Mouse (Mus musculus): ENCODE measurements at regions not wholly inside any gene's neighbourhood (a gene's known extent, or its start where the extent isn't known, plus 50 kb on each side); places are given as distances from the start of the nearest gene placed in this dataset.

DNA sequence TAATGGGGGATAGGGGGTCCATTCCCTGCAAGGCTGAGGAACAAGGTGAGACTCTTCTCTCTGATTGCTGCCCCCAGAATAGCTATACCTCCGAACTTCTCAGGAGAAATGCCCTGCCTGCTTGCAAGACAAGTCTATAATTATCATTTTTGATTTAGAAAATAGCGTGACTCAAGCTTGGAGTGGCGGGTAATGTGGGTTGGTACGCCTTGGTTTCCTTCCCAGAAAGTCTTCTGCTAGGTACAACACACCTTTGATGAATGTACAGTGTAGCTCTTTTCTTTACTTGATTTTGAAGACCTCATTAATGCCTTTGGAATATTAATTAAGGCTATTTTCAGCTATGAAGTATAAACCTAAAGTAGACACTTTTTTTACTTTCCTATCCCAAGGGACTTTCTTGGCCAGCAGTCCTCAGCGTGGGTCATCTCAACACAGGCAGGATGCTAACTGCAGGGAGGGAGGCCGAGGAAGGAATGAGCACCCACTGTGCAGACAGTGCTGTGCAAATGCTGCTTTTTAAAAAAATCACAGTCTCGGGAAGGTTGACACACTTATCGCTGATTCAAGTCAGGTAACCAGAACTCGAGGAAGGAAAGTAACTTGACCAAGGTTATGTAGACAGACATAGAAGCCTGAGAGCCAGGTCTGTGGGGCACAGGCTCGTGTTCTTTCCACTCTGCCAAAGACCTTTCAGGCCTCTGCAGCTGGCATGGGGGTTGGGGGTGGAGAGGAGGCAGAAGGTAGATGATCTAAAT is 2034.8 kb upstream of the Lrrc6 start:
- 68% methylated on average over 10 of the region's 10 CpGs for WGBS
- no peak for TF ChIP-seq CTCF (IDR thresholded peaks at IDR 0.05; ENCODE audit: control insufficient read depth, insufficient read depth, low read length)
- no peak for TF ChIP-seq POLR2A (IDR thresholded peaks at IDR 0.05; ENCODE audit: borderline replicate concordance, control insufficient read depth, low read depth, low read length)

DNA sequence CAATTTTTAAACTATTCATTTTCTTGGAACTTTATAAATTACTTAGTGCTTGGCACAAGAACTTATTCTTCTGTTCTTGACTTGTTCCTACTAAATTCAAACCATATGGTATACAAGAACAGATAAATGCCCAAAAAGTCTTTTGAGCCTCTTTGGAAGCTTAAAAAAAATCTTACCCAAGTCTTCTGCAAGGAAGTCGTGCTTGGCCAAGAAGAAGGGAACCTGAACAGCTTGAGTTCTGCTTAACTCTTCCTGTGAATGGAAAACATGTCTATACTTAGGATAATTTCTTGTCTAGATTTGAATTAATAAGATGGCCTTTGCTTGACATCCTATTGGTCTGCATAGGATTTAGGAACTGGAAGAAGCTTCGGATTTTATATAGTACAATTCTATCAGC is 2020.0 kb upstream of the Lrrc6 start:
- WGBS, result 63% methylated on average over 2 of the region's 2 CpGs
- no peak overlapping the region for H3K27ac ChIP-seq (ENCODE audit: control insufficient read depth, insufficient read depth, low read depth, low read length, poor library complexity)
- no peak overlapping the region for H3K4me3 ChIP-seq (replicated peaks; ENCODE audit: control insufficient read depth, low read depth, low read length)
- no peaks in the 10 kb centered on the region for H3K4me1 ChIP-seq (ENCODE audit: control insufficient read depth, insufficient read depth, low read length)
- TF ChIP-seq CTCF (IDR thresholded peaks at IDR 0.05; ENCODE audit: control insufficient read depth, insufficient read depth, low read length) (no peak), POLR2A (IDR thresholded peaks at IDR 0.05; ENCODE audit: borderline replicate concordance, control insufficient read depth, low read depth, low read length) (no peak)

More for the DNA sequence above, 2034.8 kb upstream of the Lrrc6 start:
- Histone ChIP-seq H3K4me1 (ENCODE audit: control insufficient read depth, insufficient read depth, low read length) (no peaks in the 10 kb centered on the region), H3K27ac (ENCODE audit: control insufficient read depth, insufficient read depth, low read depth, low read length, poor library complexity) (no peak overlapping the region), H3K4me3 (replicated peaks; ENCODE audit: control insufficient read depth, low read depth, low read length) (no peak overlapping the region)

DNA sequence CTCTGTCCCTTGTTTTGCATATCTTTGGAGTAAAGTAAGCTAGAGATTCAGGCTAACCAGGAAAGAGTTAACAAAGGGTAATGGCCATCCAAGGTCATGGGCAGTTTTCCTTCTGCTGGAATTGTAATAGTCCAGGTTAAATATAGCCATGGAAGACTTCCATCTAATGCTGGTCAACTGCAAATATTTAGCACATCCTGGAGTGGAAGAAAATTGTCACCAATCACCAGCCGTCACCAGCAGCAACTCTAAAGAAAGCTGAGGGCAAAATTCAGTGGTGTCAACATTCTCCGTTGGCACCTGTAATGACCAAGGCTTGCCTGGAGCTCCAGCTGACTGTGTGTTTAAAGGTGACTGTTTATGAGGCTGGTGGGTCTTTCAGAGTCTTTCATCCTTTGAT is 2011.7 kb upstream of the Lrrc6 start:
- Histone ChIP-seq H3K27ac (ENCODE audit: control insufficient read depth, insufficient read depth, low read depth, low read length, poor library complexity) (no peak overlapping the region), H3K4me1 (ENCODE audit: control insufficient read depth, insufficient read depth, low read length) (no peaks in the 10 kb centered on the region), H3K4me3 (replicated peaks; ENCODE audit: control insufficient read depth, low read depth, low read length) (no peak overlapping the region)
- 73% methylated on average over 2 of the region's 2 CpGs for whole genome bisulfite sequencing
- TF ChIP-seq POLR2A (IDR thresholded peaks at IDR 0.05; ENCODE audit: borderline replicate concordance, control insufficient read depth, low read depth, low read length), result no peak
- no peak for TF ChIP-seq CTCF (IDR thresholded peaks at IDR 0.05; ENCODE audit: control insufficient read depth, insufficient read depth, low read length)

DNA sequence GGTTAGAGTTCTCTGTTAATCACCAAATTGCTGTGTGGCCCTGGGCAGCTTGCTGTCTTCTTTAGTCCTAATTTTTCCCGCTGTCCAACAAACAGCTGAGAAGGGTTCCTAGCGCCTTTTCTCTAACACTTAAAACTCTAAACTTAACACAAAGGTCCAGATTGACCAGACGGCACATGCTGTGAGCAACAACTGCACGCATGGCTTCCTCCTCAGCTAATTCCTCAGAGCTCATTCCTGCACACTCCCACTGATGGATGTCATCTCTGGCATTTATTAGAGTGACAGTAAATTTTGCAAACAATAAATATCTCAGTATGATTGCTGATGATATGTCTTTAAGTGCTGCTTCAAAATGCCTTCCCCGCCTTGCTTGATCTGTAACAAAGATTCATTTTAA is 2007.5 kb upstream of the Lrrc6 start:
- no peak overlapping the region for H3K27ac ChIP-seq (ENCODE audit: control insufficient read depth, insufficient read depth, low read depth, low read length, poor library complexity)
- H3K4me3 ChIP-seq (replicated peaks; ENCODE audit: control insufficient read depth, low read depth, low read length), result no peak overlapping the region
- 86% methylated on average over 5 of the region's 5 CpGs for WGBS
- no peaks in the 10 kb centered on the region for H3K4me1 ChIP-seq (ENCODE audit: control insufficient read depth, insufficient read depth, low read length)
- TF ChIP-seq CTCF (IDR thresholded peaks at IDR 0.05; ENCODE audit: control insufficient read depth, insufficient read depth, low read length), result no peak
- no peak for TF ChIP-seq POLR2A (IDR thresholded peaks at IDR 0.05; ENCODE audit: borderline replicate concordance, control insufficient read depth, low read depth, low read length)

DNA sequence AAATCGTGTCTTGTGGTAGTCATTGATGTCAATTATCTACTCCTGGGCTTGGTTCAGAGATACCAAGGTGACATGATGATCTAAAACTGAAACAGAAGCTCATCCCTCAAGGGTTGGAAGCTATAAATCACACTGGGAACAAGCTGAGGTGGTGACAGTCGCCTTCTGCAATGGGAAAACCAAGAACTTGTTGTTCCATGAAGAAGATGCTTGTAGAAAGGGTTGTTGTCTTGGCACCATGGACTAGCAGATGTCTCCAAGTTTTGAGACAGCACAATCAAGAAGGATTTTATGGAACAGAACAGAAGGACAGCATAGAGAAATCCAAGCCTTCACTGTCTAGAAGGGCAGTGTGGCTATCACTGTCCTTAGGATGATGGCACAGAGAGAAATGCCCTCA is 2005.4 kb upstream of the Lrrc6 start:
- no peak overlapping the region for H3K4me3 ChIP-seq (replicated peaks; ENCODE audit: control insufficient read depth, low read depth, low read length)
- 53% methylated on average over 2 of the region's 2 CpGs for WGBS
- no peaks in the 10 kb centered on the region for H3K4me1 ChIP-seq (ENCODE audit: control insufficient read depth, insufficient read depth, low read length)
- TF ChIP-seq CTCF (IDR thresholded peaks at IDR 0.05; ENCODE audit: control insufficient read depth, insufficient read depth, low read length) (no peak), POLR2A (IDR thresholded peaks at IDR 0.05; ENCODE audit: borderline replicate concordance, control insufficient read depth, low read depth, low read length) (no peak)
- H3K27ac ChIP-seq (ENCODE audit: control insufficient read depth, insufficient read depth, low read depth, low read length, poor library complexity), result no peak overlapping the region

DNA sequence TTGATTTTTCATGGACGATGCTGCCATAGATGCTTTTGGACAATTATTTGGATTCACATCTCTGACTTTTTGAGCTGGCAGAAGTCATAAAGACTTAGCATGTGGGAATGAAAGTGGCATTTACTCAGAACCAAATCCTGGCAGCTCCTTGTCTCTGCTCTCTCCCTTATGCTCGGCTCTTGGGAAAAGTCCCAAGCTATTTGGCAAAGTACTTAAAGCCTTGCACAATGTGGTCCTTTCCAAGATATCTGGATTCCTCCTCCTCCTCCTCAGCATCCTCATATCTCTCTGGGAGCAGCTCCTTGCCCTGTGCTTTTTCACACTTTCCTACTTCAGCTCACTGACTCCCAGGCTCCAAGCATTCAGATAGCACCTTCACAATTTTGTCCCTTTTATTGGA is 1995.7 kb upstream of the Lrrc6 start:
- 81% methylated on average over 2 of the region's 2 CpGs for WGBS
- Histone ChIP-seq H3K4me3 (replicated peaks; ENCODE audit: control insufficient read depth, low read depth, low read length) (no peak overlapping the region), H3K4me1 (ENCODE audit: control insufficient read depth, insufficient read depth, low read length) (no peaks in the 10 kb centered on the region), H3K27ac (ENCODE audit: control insufficient read depth, insufficient read depth, low read depth, low read length, poor library complexity) (no peak overlapping the region)
- TF ChIP-seq POLR2A (IDR thresholded peaks at IDR 0.05; ENCODE audit: borderline replicate concordance, control insufficient read depth, low read depth, low read length) (no peak), CTCF (IDR thresholded peaks at IDR 0.05; ENCODE audit: control insufficient read depth, insufficient read depth, low read length) (no peak)

DNA sequence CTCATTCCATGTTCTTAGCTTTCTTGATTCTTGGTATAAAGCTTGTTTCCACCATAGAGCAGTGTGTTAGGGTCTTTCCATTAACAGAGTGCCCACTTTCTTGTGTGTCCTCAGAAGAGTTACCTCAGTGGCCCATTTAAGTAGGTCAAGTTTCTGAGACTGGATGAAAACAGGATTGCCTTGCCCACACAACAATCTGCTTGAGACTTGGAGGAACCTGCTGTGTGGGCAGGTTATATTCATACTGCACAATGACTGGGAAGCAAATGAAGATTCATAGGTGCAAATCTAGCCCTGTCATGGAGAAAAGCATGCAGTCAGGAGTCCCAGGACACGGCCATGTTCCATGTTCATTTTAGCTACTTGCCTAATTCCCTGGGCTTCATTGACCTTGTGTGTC is 1984.1 kb upstream of the Lrrc6 start:
- 74% methylated on average over 1 of the region's 1 CpGs for WGBS
- H3K4me1 ChIP-seq (ENCODE audit: control insufficient read depth, insufficient read depth, low read length), result no peaks in the 10 kb centered on the region
- TF ChIP-seq CTCF (IDR thresholded peaks at IDR 0.05; ENCODE audit: control insufficient read depth, insufficient read depth, low read length) (no peak), POLR2A (IDR thresholded peaks at IDR 0.05; ENCODE audit: borderline replicate concordance, control insufficient read depth, low read depth, low read length) (no peak)
- no peak overlapping the region for H3K4me3 ChIP-seq (replicated peaks; ENCODE audit: control insufficient read depth, low read depth, low read length)
- H3K27ac ChIP-seq (ENCODE audit: control insufficient read depth, insufficient read depth, low read depth, low read length, poor library complexity), result no peak overlapping the region

DNA sequence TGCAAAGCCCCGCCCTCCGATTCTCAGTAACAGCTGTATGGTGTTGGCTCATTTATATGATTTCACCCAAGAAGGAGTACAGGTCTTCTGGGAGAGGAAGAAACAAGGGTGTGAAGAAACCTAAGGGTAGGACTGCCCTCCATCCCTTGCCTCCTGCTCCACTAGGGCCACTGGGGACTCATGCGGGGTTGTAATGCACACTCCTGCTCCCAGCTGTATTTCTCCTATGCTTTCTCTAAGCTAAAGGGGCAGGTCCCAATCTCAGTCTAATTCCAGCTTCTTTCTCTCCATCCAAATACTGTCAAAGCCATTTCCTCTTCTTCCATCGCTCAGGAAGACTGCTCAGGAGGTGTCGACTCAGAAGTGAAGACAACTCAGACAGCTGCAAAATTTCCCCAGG is 1977.0 kb upstream of the Lrrc6 start:
- Histone ChIP-seq H3K4me3 (replicated peaks; ENCODE audit: control insufficient read depth, low read depth, low read length) (no peak overlapping the region), H3K4me1 (ENCODE audit: control insufficient read depth, insufficient read depth, low read length) (no peaks in the 10 kb centered on the region), H3K27ac (ENCODE audit: control insufficient read depth, insufficient read depth, low read depth, low read length, poor library complexity) (no peak overlapping the region)
- TF ChIP-seq CTCF (IDR thresholded peaks at IDR 0.05; ENCODE audit: control insufficient read depth, insufficient read depth, low read length) (no peak), POLR2A (IDR thresholded peaks at IDR 0.05; ENCODE audit: borderline replicate concordance, control insufficient read depth, low read depth, low read length) (no peak)
- WGBS, result 71% methylated on average over 5 of the region's 5 CpGs

DNA sequence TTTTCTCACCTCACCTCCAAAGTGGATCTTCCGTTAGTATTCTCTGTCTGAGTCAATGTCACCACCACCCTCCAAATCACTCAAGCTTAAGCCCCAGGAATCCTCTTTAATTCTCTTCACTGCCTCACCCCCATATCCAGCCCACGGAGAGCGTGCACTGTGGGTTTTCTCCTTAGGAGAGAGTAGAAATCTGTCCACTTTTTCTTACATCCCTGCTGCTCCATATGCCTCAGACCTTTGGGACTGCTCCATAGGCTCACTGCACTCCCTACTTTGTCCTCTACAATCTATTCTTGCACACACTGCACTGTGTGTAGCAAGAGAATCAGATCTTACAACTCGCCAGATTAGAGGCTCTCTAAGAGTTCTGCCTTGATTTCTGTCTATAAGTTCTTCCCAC is 1971.2 kb upstream of the Lrrc6 start:
- H3K4me3 ChIP-seq (replicated peaks; ENCODE audit: control insufficient read depth, low read depth, low read length), result no peak overlapping the region
- WGBS, result 80% methylated on average over 4 of the region's 4 CpGs
- no peak for TF ChIP-seq POLR2A (IDR thresholded peaks at IDR 0.05; ENCODE audit: borderline replicate concordance, control insufficient read depth, low read depth, low read length)
- no peak for TF ChIP-seq CTCF (IDR thresholded peaks at IDR 0.05; ENCODE audit: control insufficient read depth, insufficient read depth, low read length)
- H3K27ac ChIP-seq (ENCODE audit: control insufficient read depth, insufficient read depth, low read depth, low read length, poor library complexity), result no peak overlapping the region
- H3K4me1 ChIP-seq (ENCODE audit: control insufficient read depth, insufficient read depth, low read length), result no peaks in the 10 kb centered on the region

Data from bone marrow, adult 2 months (tissue).